Mouse (Mus musculus) spleen, adult 2 months (tissue): ENCODE results near the gene Gucy2g. TPM values are rescaled to one million over a fixed set of nuclear protein-coding genes. Genes with fewer than 3 reads are reported as not detected.

Experiments
- DNase-seq, 2 experiments: peaks; one replicate each; pipeline versions ENCODE4 v3.0.0 to v3.0.0-alpha.2; 2012 to 2021; ENCODE audit warnings: low spot score in 2 of 2, low read depth in 1 of 2
- H3K27ac ChIP-seq: fragments of 200-500 bp; 2 replicates; pipeline ENCODE4 v1.5.1; 2012; ENCODE audit warnings: low read length, inconsistent platforms; ENCODE audit not compliant: insufficient read depth
- H3K27me3 ChIP-seq: fragments of 200-500 bp; 2 replicates; pipeline ENCODE4 v1.6.1; 2012; ENCODE audit warnings: mild to moderate bottlenecking, moderate library complexity, low read length, inconsistent platforms; ENCODE audit not compliant: control insufficient read depth, insufficient read depth
- H3K36me3 ChIP-seq: fragments of 200-500 bp; 2 replicates; pipeline ENCODE4 v1.6.1; 2012; ENCODE audit warnings: mild to moderate bottlenecking, low read length, inconsistent platforms; ENCODE audit not compliant: control insufficient read depth, insufficient read depth
- H3K4me1 ChIP-seq: fragments of 200-500 bp; 2 replicates; pipeline ENCODE4 v1.6.1; 2011; ENCODE audit warnings: inconsistent platforms; ENCODE audit not compliant: control insufficient read depth, insufficient read depth, insufficient read length
- H3K4me3 ChIP-seq: fragments of 200-500 bp; 2 replicates; pipeline ENCODE4 v1.5.1; 2011; ENCODE audit warnings: mild to moderate bottlenecking, inconsistent platforms; ENCODE audit not compliant: insufficient read depth, insufficient read length; ENCODE audit errors: extremely low read depth
- CTCF ChIP-seq: fragments of 200-500 bp; IDR thresholded peaks from 2 replicates; pipeline ENCODE4 v1.5.1; 2011; ENCODE audit warnings: mild to moderate bottlenecking, inconsistent platforms; ENCODE audit not compliant: insufficient read depth, insufficient read length, insufficient replicate concordance; ENCODE audit errors: extremely low read depth
- POLR2A ChIP-seq: fragments of 200-500 bp; IDR thresholded peaks from 2 replicates; pipeline ENCODE4 v1.6.1; 2011; ENCODE audit warnings: low read depth, low read length, inconsistent platforms
- WGBS: fragments of 180-500 bp; shearing (Covaris S2); methylation state at CpG from one replicate; pipeline ENCODE4 v1.1.7; 2018; 5-methylcytosine and 5-hydroxymethylcytosine counted together
- polyA plus RNA-seq: library from polyadenylated mRNA; depleted of rRNA; stranded (reverse); fragments of >200 nt; gene quantifications from 2 replicates; pipeline ENCODE4 v1.2.3, GENCODE M21; 2012

Gene Gucy2g
- polyA plus RNA-seq, 1 experiment = 0.15 TPM

DNA sequence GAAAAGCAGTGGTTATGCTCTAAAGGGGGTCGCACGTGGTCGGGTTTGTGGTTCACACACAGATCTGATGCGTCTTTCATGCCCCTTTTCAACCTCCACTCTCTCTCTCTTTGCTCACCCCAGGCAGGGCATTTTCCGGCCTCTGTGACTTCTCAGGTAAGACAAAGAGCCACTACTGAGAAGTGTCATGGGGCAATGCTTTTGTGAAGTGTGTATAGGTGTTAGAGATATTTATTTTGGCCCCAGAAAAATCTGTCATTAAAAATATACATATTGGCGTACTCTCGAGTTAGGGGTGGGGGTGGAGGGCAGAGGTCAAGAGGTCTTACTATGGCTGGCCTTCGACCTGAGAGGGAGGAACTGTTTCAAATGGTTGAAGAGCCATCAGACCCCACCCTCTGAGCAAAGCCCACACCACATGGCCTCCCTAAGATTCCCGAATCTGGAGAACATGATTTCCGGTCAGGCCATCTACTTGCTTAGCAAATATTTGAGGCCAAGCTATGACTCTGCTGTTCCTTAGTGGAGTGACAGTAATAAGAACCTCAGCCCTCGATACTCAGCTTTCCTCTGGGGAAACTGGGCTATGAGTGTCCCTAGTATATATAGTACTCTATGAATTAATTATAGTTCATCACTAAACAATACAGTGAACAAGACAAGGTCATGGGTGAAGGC is 47.2 kb downstream of the Gucy2g start:
- H3K27me3 ChIP-seq = no peaks in the 10 kb centered on the region
- TF ChIP-seq POLR2A = no peak
- TF ChIP-seq CTCF = no peak
- H3K4me3 ChIP-seq = no peak overlapping the region
- DNase-seq = no peak
- no peaks in the 10 kb centered on the region for H3K4me1 ChIP-seq
- WGBS = 65% methylated on average over 11 of the region's 11 CpGs
- no peak overlapping the region for H3K27ac ChIP-seq
- H3K36me3 ChIP-seq = no peaks in the 10 kb centered on the region

GRCm38 (mm10) chr19:55192254-55192945 is 48.6 kb downstream of the Gucy2g start:
- no peaks in the 10 kb centered on the region for H3K4me1 ChIP-seq
- 92% methylated on average over 21 of the region's 21 CpGs for WGBS
- H3K36me3 ChIP-seq = no peaks in the 10 kb centered on the region
- DNase-seq = no peak
- H3K27ac ChIP-seq = no peak overlapping the region
- TF ChIP-seq POLR2A = no peak
- TF ChIP-seq CTCF = no peak
- no peaks in the 10 kb centered on the region for H3K27me3 ChIP-seq
- no peak overlapping the region for H3K4me3 ChIP-seq

DNA sequence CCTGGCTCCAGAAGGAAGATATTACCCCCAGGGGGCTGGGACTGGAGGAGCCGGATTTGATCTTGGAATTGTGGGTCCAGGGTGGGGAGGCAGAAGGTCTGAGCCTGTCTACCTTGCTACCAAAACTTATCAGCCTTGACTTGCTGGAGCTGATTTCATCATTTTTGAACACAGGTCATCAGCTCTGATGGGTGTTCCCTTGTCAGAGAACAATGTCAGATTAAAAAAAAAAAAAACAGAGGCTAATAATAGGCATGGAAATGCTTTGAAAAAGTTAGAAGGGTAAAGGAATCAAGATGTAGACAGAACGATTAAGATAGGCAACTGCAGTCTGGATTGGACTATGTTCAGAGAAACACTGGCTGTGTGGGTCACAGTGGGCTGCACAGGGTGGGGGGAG is 49.4 kb downstream of the Gucy2g start:
- no peak for DNase-seq
- Histone ChIP-seq H3K27ac (no peak overlapping the region), H3K4me1 (no peaks in the 10 kb centered on the region), H3K4me3 (no peak overlapping the region), H3K36me3 (no peaks in the 10 kb centered on the region), H3K27me3 (no peaks in the 10 kb centered on the region)
- no peak for TF ChIP-seq CTCF
- TF ChIP-seq POLR2A = no peak
- WGBS = 74% methylated on average over 2 of the region's 2 CpGs

- no peak for DNase-seq
- Histone ChIP-seq H3K36me3 (no peaks in the 10 kb centered on the region), H3K27ac (no peak overlapping the region), H3K4me3 (no peak overlapping the region), H3K27me3 (no peaks in the 10 kb centered on the region), H3K4me1 (no peaks in the 10 kb centered on the region)
- no peak for TF ChIP-seq POLR2A
- no peak for TF ChIP-seq CTCF
- WGBS = 81% methylated on average over 5 of the region's 5 CpGs
Observed at GRCm38 (mm10) chr19:55190065-55190464, 51.0 kb downstream of the Gucy2g start.

DNA sequence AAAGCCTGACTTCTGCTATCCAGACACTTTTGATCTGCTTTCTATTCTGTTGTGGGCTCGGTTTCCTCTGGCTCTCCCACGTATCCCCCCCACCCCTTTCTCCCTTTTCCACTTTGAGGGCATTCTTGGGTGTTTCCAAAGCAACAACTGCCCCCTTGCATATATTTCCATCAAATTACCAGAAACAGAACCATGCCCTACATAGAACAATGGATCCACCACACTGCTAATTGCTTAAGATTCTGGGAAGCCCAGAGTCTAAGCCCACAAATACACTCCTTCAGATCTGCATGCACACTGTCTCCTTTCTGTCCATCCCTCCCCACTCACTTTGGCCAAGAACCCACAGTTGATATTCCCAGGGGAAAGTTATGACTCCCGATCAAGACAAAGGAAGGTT is 55.4 kb downstream of the Gucy2g start:
- TF ChIP-seq CTCF = no peak
- no peak for TF ChIP-seq POLR2A
- H3K36me3 ChIP-seq = no peaks in the 10 kb centered on the region
- no peak for DNase-seq
- 73% methylated on average over 3 of the region's 3 CpGs for WGBS
- no peaks in the 10 kb centered on the region for H3K27me3 ChIP-seq
- H3K27ac ChIP-seq = no peak overlapping the region
- H3K4me3 ChIP-seq = no peak overlapping the region
- no peaks in the 10 kb centered on the region for H3K4me1 ChIP-seq

GRCm38 (mm10) chr19:55185074-55185473 is 56.0 kb downstream of the Gucy2g start:
- DNase-seq = no peak
- no peak overlapping the region for H3K27ac ChIP-seq
- no peak for TF ChIP-seq CTCF
- TF ChIP-seq POLR2A = no peak
- H3K4me3 ChIP-seq = no peak overlapping the region
- no peaks in the 10 kb centered on the region for H3K4me1 ChIP-seq
- WGBS = 87% methylated on average over 7 of the region's 7 CpGs
- H3K27me3 ChIP-seq = no peaks in the 10 kb centered on the region
- no peaks in the 10 kb centered on the region for H3K36me3 ChIP-seq

DNA sequence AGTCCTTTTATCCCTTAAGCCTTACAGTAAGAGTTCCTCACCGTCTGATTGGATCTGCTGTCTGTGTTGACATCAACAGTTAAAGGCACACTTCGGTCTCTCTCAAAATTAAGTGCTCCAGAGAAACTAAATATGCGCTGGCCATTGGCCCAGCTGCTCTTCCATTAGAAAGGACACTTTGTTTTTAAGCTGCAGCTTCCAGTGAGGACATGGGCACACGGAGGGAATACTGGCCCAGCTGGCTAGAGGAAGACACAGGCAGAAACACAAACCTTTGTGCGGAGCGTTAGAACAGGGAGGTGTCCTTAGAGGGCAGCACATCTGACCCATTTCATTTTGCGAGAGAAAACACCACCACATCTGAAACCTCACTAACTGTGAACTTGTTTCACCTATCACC is 56.6 kb downstream of the Gucy2g start:
- Histone ChIP-seq H3K4me1 (no peaks in the 10 kb centered on the region), H3K27ac (no peak overlapping the region), H3K27me3 (no peaks in the 10 kb centered on the region), H3K4me3 (no peak overlapping the region), H3K36me3 (no peaks in the 10 kb centered on the region)
- TF ChIP-seq POLR2A (no peak), CTCF (no peak)
- 81% methylated on average over 7 of the region's 7 CpGs for WGBS
- no peak for DNase-seq
